Mouse (Mus musculus): Measurements from ENCODE around the gene Spata3. TPM values are rescaled to one million over a fixed set of nuclear protein-coding genes. Genes with fewer than 3 reads are reported as not detected.

Gene Spata3
- polyA plus RNA-seq, 1 experiment from 2014 or later = not detected

- H3K4me3 ChIP-seq (ENCODE audit: low read depth, low read length) = peak overlapping the region; percentile 51
- TF ChIP-seq EP300 (optimal IDR thresholded peaks at IDR 0.05) (no peak), CTCF (IDR thresholded peaks at IDR 0.05; ENCODE audit: low read depth) (no peak)
- DNase-seq (ENCODE audit: low spot score) = peak; percentile 29
- peak; percentile 26 for ATAC-seq (ENCODE audit: low FRiP score, low TSS enrichment)
- 17% methylated on average over 24 of the region's 24 CpGs for WGBS
- peak overlapping the region; percentile 73 for H3K27ac ChIP-seq (replicated peaks)
- 0 out of 2 replicates have a peak, but pooled peaks cover 2% of the 10 kb centered on the region for H3K4me1 ChIP-seq (replicated peaks; ENCODE audit: control insufficient read depth, insufficient read depth)
- H3K4me2 ChIP-seq (replicated peaks; ENCODE audit: low read depth) = peak overlapping the region; percentile 92
- H3K9me3 ChIP-seq (ENCODE audit: control insufficient read depth, low read length) = no peaks in the 10 kb centered on the region
- H3K9ac ChIP-seq (ENCODE audit: low read length) = peak overlapping the region; percentile 60
- no peaks in the 10 kb centered on the region for H3K36me3 ChIP-seq (ENCODE audit: control insufficient read depth, insufficient read depth, low read length)
- no peaks in the 10 kb centered on the region for H3K27me3 ChIP-seq (ENCODE audit: control insufficient read depth, insufficient read depth, low read length)
Measured at GRCm38 (mm10) chr1:86046833-86047563, 30.4 kb downstream of the Spata3 start.

- Histone ChIP-seq H3K4me3 (ENCODE audit: low read depth, low read length) (no peak overlapping the region), H3K9me3 (ENCODE audit: control insufficient read depth, low read length) (no peaks in the 10 kb centered on the region), H3K27me3 (ENCODE audit: control insufficient read depth, insufficient read depth, low read length) (no peaks in the 10 kb centered on the region), H3K4me2 (replicated peaks; ENCODE audit: low read depth) (no peak overlapping the region), H3K27ac (replicated peaks) (no peak overlapping the region), H3K9ac (ENCODE audit: low read length) (no peak overlapping the region), H3K4me1 (replicated peaks; ENCODE audit: control insufficient read depth, insufficient read depth) (0 out of 2 replicates have a peak, but pooled peaks cover 2% of the 10 kb centered on the region), H3K36me3 (ENCODE audit: control insufficient read depth, insufficient read depth, low read length) (no peaks in the 10 kb centered on the region)
- no peak for TF ChIP-seq CTCF (IDR thresholded peaks at IDR 0.05; ENCODE audit: low read depth)
- ATAC-seq (ENCODE audit: low FRiP score, low TSS enrichment) (no peak), DNase-seq (ENCODE audit: low spot score) (no peak)
- 71% methylated on average over 4 of the region's 4 CpGs for WGBS
Measured at GRCm38 (mm10) chr1:86048231-86048630, 31.6 kb downstream of the Spata3 start.

GRCm38 (mm10) chr1:86048744-86049143 is 32.1 kb downstream of the Spata3 start:
- ATAC-seq (ENCODE audit: low FRiP score, low TSS enrichment) (no peak), DNase-seq (ENCODE audit: low spot score) (no peak)
- H3K9ac ChIP-seq (ENCODE audit: low read length) = no peak overlapping the region
- no peaks in the 10 kb centered on the region for H3K27me3 ChIP-seq (ENCODE audit: control insufficient read depth, insufficient read depth, low read length)
- H3K4me3 ChIP-seq (ENCODE audit: low read depth, low read length) = no peak overlapping the region
- no peak for TF ChIP-seq EP300 (optimal IDR thresholded peaks at IDR 0.05)
- no peak for TF ChIP-seq CTCF (IDR thresholded peaks at IDR 0.05; ENCODE audit: low read depth)
- no peaks in the 10 kb centered on the region for H3K9me3 ChIP-seq (ENCODE audit: control insufficient read depth, low read length)
- H3K4me2 ChIP-seq (replicated peaks; ENCODE audit: low read depth) = no peak overlapping the region
- no peak overlapping the region for H3K27ac ChIP-seq (replicated peaks)
- H3K36me3 ChIP-seq (ENCODE audit: control insufficient read depth, insufficient read depth, low read length) = no peaks in the 10 kb centered on the region
- H3K4me1 ChIP-seq (replicated peaks; ENCODE audit: control insufficient read depth, insufficient read depth) = 0 out of 2 replicates have a peak, but pooled peaks cover 2% of the 10 kb centered on the region
- 85% methylated on average over 3 of the region's 3 CpGs for WGBS

GRCm38 (mm10) chr1:86053198-86053921 is 36.7 kb downstream of the Spata3 start:
- TF ChIP-seq CTCF (IDR thresholded peaks at IDR 0.05; ENCODE audit: low read depth) = no peak
- no peak for TF ChIP-seq EP300 (optimal IDR thresholded peaks at IDR 0.05)
- H3K36me3 ChIP-seq (ENCODE audit: control insufficient read depth, insufficient read depth, low read length) = no peaks in the 10 kb centered on the region
- no peak overlapping the region for H3K4me2 ChIP-seq (replicated peaks; ENCODE audit: low read depth)
- ATAC-seq (ENCODE audit: low FRiP score, low TSS enrichment) (no peak), DNase-seq (ENCODE audit: low spot score) (no peak)
- H3K4me1 ChIP-seq (replicated peaks; ENCODE audit: control insufficient read depth, insufficient read depth) = no peaks in the 10 kb centered on the region
- H3K9me3 ChIP-seq (ENCODE audit: control insufficient read depth, low read length) = no peaks in the 10 kb centered on the region
- 69% methylated on average over 12 of the region's 12 CpGs for WGBS
- no peaks in the 10 kb centered on the region for H3K27me3 ChIP-seq (ENCODE audit: control insufficient read depth, insufficient read depth, low read length)
- H3K27ac ChIP-seq (replicated peaks) = no peak overlapping the region
- H3K4me3 ChIP-seq (ENCODE audit: low read depth, low read length) = no peak overlapping the region
- H3K9ac ChIP-seq (ENCODE audit: low read length) = no peak overlapping the region

GRCm38 (mm10) chr1:86054943-86055342 is 38.3 kb downstream of the Spata3 start:
- TF ChIP-seq EP300 (optimal IDR thresholded peaks at IDR 0.05) (no peak), CTCF (IDR thresholded peaks at IDR 0.05; ENCODE audit: low read depth) (no peak)
- no peak overlapping the region for H3K9ac ChIP-seq (ENCODE audit: low read length)

GRCm38 (mm10) chr1:86056284-86056683 is 39.7 kb downstream of the Spata3 start:
- ATAC-seq (ENCODE audit: low FRiP score, low TSS enrichment) = peak; percentile 87
- 65% methylated on average over 4 of the region's 4 CpGs for WGBS
- Histone ChIP-seq H3K4me1 (replicated peaks; ENCODE audit: control insufficient read depth, insufficient read depth) (no peaks in the 10 kb centered on the region), H3K27ac (replicated peaks) (peak overlapping the region; percentile 65), H3K4me2 (replicated peaks; ENCODE audit: low read depth) (no peak overlapping the region), H3K9me3 (ENCODE audit: control insufficient read depth, low read length) (no peaks in the 10 kb centered on the region), H3K27me3 (ENCODE audit: control insufficient read depth, insufficient read depth, low read length) (no peaks in the 10 kb centered on the region), H3K36me3 (ENCODE audit: control insufficient read depth, insufficient read depth, low read length) (no peaks in the 10 kb centered on the region), H3K9ac (ENCODE audit: low read length) (no peak overlapping the region), H3K4me3 (ENCODE audit: low read depth, low read length) (no peak overlapping the region)
- DNase-seq (ENCODE audit: low spot score) = peak; percentile 72
- no peak for TF ChIP-seq CTCF (IDR thresholded peaks at IDR 0.05; ENCODE audit: low read depth)
- TF ChIP-seq EP300 (optimal IDR thresholded peaks at IDR 0.05) = no peak

More at GRCm38 (mm10) chr1:86054943-86055342, 38.3 kb downstream of the Spata3 start:
- ATAC-seq (ENCODE audit: low FRiP score, low TSS enrichment) (no peak), DNase-seq (ENCODE audit: low spot score) (no peak)
- H3K27me3 ChIP-seq (ENCODE audit: control insufficient read depth, insufficient read depth, low read length) = no peaks in the 10 kb centered on the region
- no peaks in the 10 kb centered on the region for H3K4me1 ChIP-seq (replicated peaks; ENCODE audit: control insufficient read depth, insufficient read depth)
- no peaks in the 10 kb centered on the region for H3K9me3 ChIP-seq (ENCODE audit: control insufficient read depth, low read length)
- WGBS = 52% methylated on average over 3 of the region's 3 CpGs
- no peak overlapping the region for H3K4me2 ChIP-seq (replicated peaks; ENCODE audit: low read depth)
- no peak overlapping the region for H3K4me3 ChIP-seq (ENCODE audit: low read depth, low read length)
- no peaks in the 10 kb centered on the region for H3K36me3 ChIP-seq (ENCODE audit: control insufficient read depth, insufficient read depth, low read length)
- H3K27ac ChIP-seq (replicated peaks) = peak overlapping the region; percentile 58
